Mouse (Mus musculus): ENCODE results near the gene Fras1. TPM values are rescaled to one million over a fixed set of nuclear protein-coding genes. Genes with fewer than 3 reads are reported as not detected.
A peak's percentile ranks its signal among the peaks of the same experiment; 100 is the strongest.

Fras1 gene
- total and polyA plus RNA-seq, 2 experiments = 0.75 to 1.1 TPM

- H3K4me3 ChIP-seq (ENCODE audit: insufficient read depth, low read depth, low read length) = no peak overlapping the region
- peak overlapping the region; percentile 76 for H3K27ac ChIP-seq (replicated peaks; ENCODE audit: insufficient read depth, low read depth, low read length)
- H3K36me3 ChIP-seq (ENCODE audit: control insufficient read depth, insufficient read depth, low read length) = no peaks in the 10 kb centered on the region
- no peaks in the 10 kb centered on the region for H3K79me2 ChIP-seq (ENCODE audit: control insufficient read depth, insufficient read depth, low read length)
- H3K4me1 ChIP-seq (ENCODE audit: control insufficient read depth, insufficient read depth, low read length) = peaks cover 8% of the 10 kb centered on the region
- TF ChIP-seq POLR2A (IDR thresholded peaks at IDR 0.05; ENCODE audit: extremely low read depth, insufficient read depth, low read length) (no peak), CTCF (IDR thresholded peaks at IDR 0.05; ENCODE audit: low read depth, low read length) (no peak)
- H3K9ac ChIP-seq (ENCODE audit: low read depth, low read length) = no peak overlapping the region
- peak; percentile 98 for DNase-seq (ENCODE audit: extremely low read depth, low read depth, low spot score)
- 13% methylated on average over 2 of the region's 2 CpGs for WGBS
- no peaks in the 10 kb centered on the region for H3K27me3 ChIP-seq (ENCODE audit: control insufficient read depth, insufficient read depth, low read length)
Measured at GRCm38 (mm10) chr5:96498083-96498482, 124.3 kb downstream of the Fras1 start.

- Histone ChIP-seq H3K4me3 (ENCODE audit: insufficient read depth, low read depth, low read length) (no peak overlapping the region), H3K9ac (ENCODE audit: low read depth, low read length) (no peak overlapping the region), H3K4me1 (ENCODE audit: control insufficient read depth, insufficient read depth, low read length) (peaks cover 8% of the 10 kb centered on the region), H3K36me3 (ENCODE audit: control insufficient read depth, insufficient read depth, low read length) (no peaks in the 10 kb centered on the region), H3K79me2 (ENCODE audit: control insufficient read depth, insufficient read depth, low read length) (no peaks in the 10 kb centered on the region), H3K27ac (replicated peaks; ENCODE audit: insufficient read depth, low read depth, low read length) (no peak overlapping the region), H3K27me3 (ENCODE audit: control insufficient read depth, insufficient read depth, low read length) (no peaks in the 10 kb centered on the region)
- DNase-seq (ENCODE audit: extremely low read depth, low read depth, low spot score) = no peak
- 84% methylated on average over 4 of the region's 4 CpGs for WGBS
- TF ChIP-seq CTCF (IDR thresholded peaks at IDR 0.05; ENCODE audit: low read depth, low read length) (no peak), POLR2A (IDR thresholded peaks at IDR 0.05; ENCODE audit: extremely low read depth, insufficient read depth, low read length) (no peak)
Measured at GRCm38 (mm10) chr5:96501783-96502182, 128.0 kb downstream of the Fras1 start.

- Histone ChIP-seq H3K9ac (ENCODE audit: low read depth, low read length) (no peak overlapping the region), H3K4me1 (ENCODE audit: control insufficient read depth, insufficient read depth, low read length) (peaks cover 8% of the 10 kb centered on the region), H3K36me3 (ENCODE audit: control insufficient read depth, insufficient read depth, low read length) (no peaks in the 10 kb centered on the region), H3K79me2 (ENCODE audit: control insufficient read depth, insufficient read depth, low read length) (no peaks in the 10 kb centered on the region), H3K27ac (replicated peaks; ENCODE audit: insufficient read depth, low read depth, low read length) (no peak overlapping the region), H3K27me3 (ENCODE audit: control insufficient read depth, insufficient read depth, low read length) (no peaks in the 10 kb centered on the region), H3K4me3 (ENCODE audit: insufficient read depth, low read depth, low read length) (no peak overlapping the region)
- TF ChIP-seq CTCF (IDR thresholded peaks at IDR 0.05; ENCODE audit: low read depth, low read length) (no peak), POLR2A (IDR thresholded peaks at IDR 0.05; ENCODE audit: extremely low read depth, insufficient read depth, low read length) (no peak)
- 77% methylated on average over 1 of the region's 1 CpGs for WGBS
- DNase-seq (ENCODE audit: extremely low read depth, low read depth, low spot score) = no peak
Measured at GRCm38 (mm10) chr5:96502400-96502799, 128.6 kb downstream of the Fras1 start.

- 89% methylated on average over 5 of the region's 5 CpGs for WGBS
- TF ChIP-seq CTCF (IDR thresholded peaks at IDR 0.05; ENCODE audit: low read depth, low read length) (no peak), POLR2A (IDR thresholded peaks at IDR 0.05; ENCODE audit: extremely low read depth, insufficient read depth, low read length) (no peak)
- no peak for DNase-seq (ENCODE audit: extremely low read depth, low read depth, low spot score)
Measured at GRCm38 (mm10) chr5:96511005-96511404, 137.2 kb downstream of the Fras1 start.

GRCm38 (mm10) chr5:96513327-96513726 is 139.6 kb downstream of the Fras1 start:
- 76% methylated on average over 4 of the region's 4 CpGs for WGBS
- Histone ChIP-seq H3K79me2 (ENCODE audit: control insufficient read depth, insufficient read depth, low read length) (no peaks in the 10 kb centered on the region), H3K4me1 (ENCODE audit: control insufficient read depth, insufficient read depth, low read length) (peaks cover 2% of the 10 kb centered on the region; the same call in 1 of the 2 replicates), H3K36me3 (ENCODE audit: control insufficient read depth, insufficient read depth, low read length) (no peaks in the 10 kb centered on the region), H3K27me3 (ENCODE audit: control insufficient read depth, insufficient read depth, low read length) (no peaks in the 10 kb centered on the region), H3K4me3 (ENCODE audit: insufficient read depth, low read depth, low read length) (no peak overlapping the region), H3K9ac (ENCODE audit: low read depth, low read length) (no peak overlapping the region), H3K27ac (replicated peaks; ENCODE audit: insufficient read depth, low read depth, low read length) (no peak overlapping the region)
- no peak for TF ChIP-seq CTCF (IDR thresholded peaks at IDR 0.05; ENCODE audit: low read depth, low read length)
- no peak for TF ChIP-seq POLR2A (IDR thresholded peaks at IDR 0.05; ENCODE audit: extremely low read depth, insufficient read depth, low read length)
- DNase-seq (ENCODE audit: extremely low read depth, low read depth, low spot score) = no peak

More at GRCm38 (mm10) chr5:96511005-96511404, 137.2 kb downstream of the Fras1 start:
- Histone ChIP-seq H3K36me3 (ENCODE audit: control insufficient read depth, insufficient read depth, low read length) (no peaks in the 10 kb centered on the region), H3K27me3 (ENCODE audit: control insufficient read depth, insufficient read depth, low read length) (no peaks in the 10 kb centered on the region), H3K4me1 (ENCODE audit: control insufficient read depth, insufficient read depth, low read length) (peaks cover 2% of the 10 kb centered on the region; the same call in 1 of the 2 replicates), H3K4me3 (ENCODE audit: insufficient read depth, low read depth, low read length) (no peak overlapping the region), H3K79me2 (ENCODE audit: control insufficient read depth, insufficient read depth, low read length) (no peaks in the 10 kb centered on the region), H3K27ac (replicated peaks; ENCODE audit: insufficient read depth, low read depth, low read length) (no peak overlapping the region), H3K9ac (ENCODE audit: low read depth, low read length) (no peak overlapping the region)

GRCm38 (mm10) chr5:96515860-96516311 is 142.1 kb downstream of the Fras1 start:
- Histone ChIP-seq H3K79me2 (ENCODE audit: control insufficient read depth, insufficient read depth, low read length) (no peaks in the 10 kb centered on the region), H3K36me3 (ENCODE audit: control insufficient read depth, insufficient read depth, low read length) (no peaks in the 10 kb centered on the region), H3K4me1 (ENCODE audit: control insufficient read depth, insufficient read depth, low read length) (peaks cover 2% of the 10 kb centered on the region; the same call in 1 of the 2 replicates), H3K27me3 (ENCODE audit: control insufficient read depth, insufficient read depth, low read length) (no peaks in the 10 kb centered on the region), H3K9ac (ENCODE audit: low read depth, low read length) (no peak overlapping the region), H3K27ac (replicated peaks; ENCODE audit: insufficient read depth, low read depth, low read length) (no peak overlapping the region), H3K4me3 (ENCODE audit: insufficient read depth, low read depth, low read length) (no peak overlapping the region)
- WGBS = 83% methylated on average over 3 of the region's 3 CpGs
- DNase-seq (ENCODE audit: extremely low read depth, low read depth, low spot score) = no peak
- no peak for TF ChIP-seq POLR2A (IDR thresholded peaks at IDR 0.05; ENCODE audit: extremely low read depth, insufficient read depth, low read length)
- no peak for TF ChIP-seq CTCF (IDR thresholded peaks at IDR 0.05; ENCODE audit: low read depth, low read length)
